ENCODE assay signal across 9 mouse cellular contexts in genomic region chr17:34234926-34235325, GRCm38 (mm10). TPM values are rescaled to one million over a fixed set of nuclear protein-coding genes. Genes with fewer than 3 reads are reported as not detected.
DNase-seq lines count a peak whose midpoint lies in the region; ATAC-seq and TF ChIP-seq lines count a peak whose summit lies in the region.
"Had no signal": no experiment of that assay in that cellular context is flagged by ENCODE, and none has a peak within 500 bp of the region (broad histone marks: within the 10 kb centered on the region; RNA-seq: fewer than 3 reads in every experiment).

No protein-coding gene starts in this region.

- H3K27me3 ChIP-seq in ES-Bruce4 (ENCODE audit: control insufficient read depth, insufficient read depth, low read length, poor library complexity, severe bottlenecking) = no peaks in the 10 kb centered on the region
- H3K27me3 ChIP-seq: heart, embryonic 15.5 days had no signal

- no peak for TF ChIP-seq EP300 in ES-Bruce4 (IDR thresholded peaks at IDR 0.05; ENCODE audit: insufficient read depth, low read depth, low read length)

- no peaks in the 10 kb centered on the region for H3K36me3 ChIP-seq in ES-Bruce4 (ENCODE audit: control insufficient read depth, insufficient read depth, low read length, poor library complexity, severe bottlenecking)
- H3K36me3 ChIP-seq: heart, embryonic 15.5 days had no signal

- peak; percentile 89 to 91 for ATAC-seq in hematopoietic stem cell, adult 5-6 weeks (replicated peaks in 1 of 2; ENCODE audit: insufficient read depth in 1 of 2, low FRiP score in 2 of 2, low TSS enrichment in 1 of 2, low read depth in 1 of 2, poor library complexity in 2 of 2, severe bottlenecking in 2 of 2)

- no peaks in the 10 kb centered on the region for H3K4me1 ChIP-seq in ES-Bruce4 (ENCODE audit: control insufficient read depth, insufficient read depth, low read length)
- no peaks in the 10 kb centered on the region for H3K4me1 ChIP-seq in embryonic fibroblast, embryonic 13.5 days (ENCODE audit: control insufficient read depth, insufficient read depth, low read length)
- H3K4me1 ChIP-seq: heart, embryonic 15.5 days had no signal

- peaks cover 20% of the 10 kb centered on the region for H3K9me3 ChIP-seq in ES-Bruce4 (replicated peaks; ENCODE audit: control insufficient read depth, insufficient read depth, low read length, poor library complexity, severe bottlenecking)
- H3K9me3 ChIP-seq: heart, embryonic 15.5 days had no signal

- no peak overlapping the region for H3K27ac ChIP-seq in ES-Bruce4 (ENCODE audit: insufficient read depth, low read length)
- H3K27ac ChIP-seq in embryonic fibroblast, embryonic 13.5 days (ENCODE audit: insufficient read depth, low read length) = no peak overlapping the region
- H3K27ac ChIP-seq: heart, embryonic 15.5 days had no signal

- TF ChIP-seq POLR2A in ES-Bruce4 (IDR thresholded peaks at IDR 0.05; ENCODE audit: insufficient read depth, low read length) = no peak
- TF ChIP-seq POLR2A in embryonic fibroblast, embryonic 13.5 days (IDR thresholded peaks at IDR 0.05; ENCODE audit: low read depth, low read length) = no peak

- H3K9ac ChIP-seq in ES-Bruce4 (ENCODE audit: low read depth, poor library complexity, severe bottlenecking) = no peak overlapping the region
- H3K9ac ChIP-seq: heart, embryonic 15.5 days had no signal

- peak; percentile 68 for TF ChIP-seq CTCF in ES-Bruce4 (IDR thresholded peaks at IDR 0.05; ENCODE audit: low read depth, low read length)
- peak; percentile 86 for TF ChIP-seq CTCF in embryonic fibroblast, embryonic 13.5 days (IDR thresholded peaks at IDR 0.05; ENCODE audit: borderline replicate concordance, insufficient read depth, low read length)

- H3K4me3 ChIP-seq in ES-Bruce4 (ENCODE audit: low read depth, low read length) = no peak overlapping the region
- H3K4me3 ChIP-seq in embryonic fibroblast, embryonic 13.5 days (ENCODE audit: insufficient read depth, low read length) = no peak overlapping the region
- H3K4me3 ChIP-seq: heart, embryonic 15.5 days had no signal

- DNase-seq in adrenal gland, postnatal 14 days = peak; percentile 85
- peak; percentile 76 for DNase-seq in layer of hippocampus, adult 9-10 months (ENCODE audit: low spot score)
- DNase-seq in lung, postnatal 14 days = peak; percentile 86
- peak; percentile 78 for DNase-seq in right cerebral cortex, adult 2 months (ENCODE audit: low spot score in 2 of 2)
- DNase-seq in urinary bladder, postnatal 25 days (ENCODE audit: low spot score) = peak; percentile 70

RNA-seq across cellular contexts. Expression of gene H2-Ob, which starts 3.8 kb away (rescaled TPM):
- not detected in 2 replicates for polyA plus RNA-seq in ES-Bruce4 (2011; ENCODE audit: insufficient read depth, insufficient read length, low read depth, missing spikeins)
- 1.3 and 16.6 TPM in 2 replicates for total RNA-seq in adrenal gland, postnatal 14 days (2021)
- not detected in 2 replicates for polyA plus RNA-seq in embryonic fibroblast, embryonic 13.5 days (2011; ENCODE audit: insufficient read length, low read depth, missing spikeins)
- 60.2 and 91.1 TPM in 2 replicates for total RNA-seq in hematopoietic stem cell, adult 5-6 weeks (2017)

RNA-seq across cellular contexts. Expression of gene H2-Ab1, which starts 22.6 kb away (rescaled TPM):
- 2.3 and 2.4 TPM in 2 replicates for polyA plus RNA-seq in ES-Bruce4 (2011; ENCODE audit: insufficient read depth, insufficient read length, low read depth, missing spikeins)
- total RNA-seq in adrenal gland, postnatal 14 days (2021) = 19.8 and 71.0 TPM in 2 replicates
- not detected in 2 replicates for polyA plus RNA-seq in embryonic fibroblast, embryonic 13.5 days (2011; ENCODE audit: insufficient read length, low read depth, missing spikeins)
- total RNA-seq in hematopoietic stem cell, adult 5-6 weeks (2017) = 155 and 159 TPM in 2 replicates

RNA-seq across cellular contexts. Expression of gene Tap2, which starts 31.6 kb away (rescaled TPM):
- 18.8 and 22.7 TPM in 2 replicates for polyA plus RNA-seq in ES-Bruce4 (2011; ENCODE audit: insufficient read depth, insufficient read length, low read depth, missing spikeins)
- total RNA-seq in adrenal gland, postnatal 14 days (2021) = 33.2 and 34.9 TPM in 2 replicates
- polyA plus RNA-seq in embryonic fibroblast, embryonic 13.5 days (2011; ENCODE audit: insufficient read length, low read depth, missing spikeins) = 25.6 and 25.7 TPM in 2 replicates
- total RNA-seq in hematopoietic stem cell, adult 5-6 weeks (2017) = 113 and 116 TPM in 2 replicates

RNA-seq across cellular contexts. Expression of gene Psmb8, which starts 37.4 kb away (rescaled TPM):
- polyA plus RNA-seq in ES-Bruce4 (2011; ENCODE audit: insufficient read depth, insufficient read length, low read depth, missing spikeins) = 20.5 and 27.6 TPM in 2 replicates
- total RNA-seq in adrenal gland, postnatal 14 days (2021) = 21.0 and 33.6 TPM in 2 replicates
- 16.1 and 18.8 TPM in 2 replicates for polyA plus RNA-seq in embryonic fibroblast, embryonic 13.5 days (2011; ENCODE audit: insufficient read length, low read depth, missing spikeins)
- 392 and 482 TPM in 2 replicates for total RNA-seq in hematopoietic stem cell, adult 5-6 weeks (2017)

RNA-seq across cellular contexts. Expression of gene Psmb9, which starts 47.4 kb away (rescaled TPM):
- 8.7 and 10.2 TPM in 2 replicates for polyA plus RNA-seq in ES-Bruce4 (2011; ENCODE audit: insufficient read depth, insufficient read length, low read depth, missing spikeins)
- 6.9 and 12.2 TPM in 2 replicates for total RNA-seq in adrenal gland, postnatal 14 days (2021)
- 2.7 and 11.9 TPM in 2 replicates for polyA plus RNA-seq in embryonic fibroblast, embryonic 13.5 days (2011; ENCODE audit: insufficient read length, low read depth, missing spikeins)
- total RNA-seq in hematopoietic stem cell, adult 5-6 weeks (2017) = 124 and 169 TPM in 2 replicates
